Mouse (Mus musculus) frontal cortex, postnatal 10 days (tissue): Measurements from ENCODE around the gene Rev1.
"Not testable (repeated sequence)": the region's sequence is repeated elsewhere in the genome, so short reads cannot be mapped to it uniquely, and the experiment has no call there.

ENCODE experiments used
- DNase-seq, 2 experiments: peaks; one replicate each; pipeline ENCODE4 v3.0.0; 2022; ENCODE audit warnings: low spot score in 2 of 2, mixed read lengths in 1 of 2

Gene Rev1

DNA sequence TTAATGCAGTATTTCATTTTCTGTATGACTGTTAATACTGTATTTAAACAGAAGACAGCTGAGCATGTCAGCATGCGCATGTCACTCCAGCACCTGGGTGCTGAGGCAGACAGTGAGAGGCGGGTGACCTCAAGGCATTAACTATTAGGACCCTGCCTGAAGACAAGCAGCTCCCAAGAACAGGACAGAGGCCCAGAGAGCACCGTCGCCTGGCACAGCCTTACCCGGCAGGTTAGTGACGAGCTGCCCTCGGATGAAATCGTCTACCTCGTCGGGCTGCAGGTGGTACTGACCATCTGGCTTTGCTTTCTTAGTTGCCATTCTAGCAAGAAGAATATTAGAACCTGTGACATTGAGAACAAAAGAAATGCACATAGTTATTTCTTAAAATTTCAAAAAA is 62.3 kb downstream of the Rev1 start:
- no peak for DNase-seq

DNA sequence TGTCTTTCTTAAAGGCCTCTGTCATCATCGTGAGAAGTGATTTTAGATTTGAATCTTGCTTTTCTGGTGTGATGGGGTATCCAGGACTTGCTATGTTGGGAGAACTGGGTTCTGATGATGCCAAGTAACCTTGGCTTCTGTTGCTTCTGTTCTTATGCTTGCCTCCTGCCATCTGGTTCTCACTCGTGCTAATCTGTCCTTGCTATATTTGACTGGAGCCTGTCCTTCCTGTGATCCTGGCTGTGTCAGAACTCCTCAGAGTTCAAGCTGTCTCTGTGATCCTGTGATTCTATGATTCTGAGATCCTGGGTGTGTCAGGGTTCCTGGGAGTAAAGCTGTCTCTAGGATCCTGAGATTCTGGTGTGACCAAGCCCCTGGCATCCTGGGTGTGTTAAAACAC is 67.4 kb downstream of the Rev1 start:
- not testable (repeated sequence) for DNase-seq

DNA sequence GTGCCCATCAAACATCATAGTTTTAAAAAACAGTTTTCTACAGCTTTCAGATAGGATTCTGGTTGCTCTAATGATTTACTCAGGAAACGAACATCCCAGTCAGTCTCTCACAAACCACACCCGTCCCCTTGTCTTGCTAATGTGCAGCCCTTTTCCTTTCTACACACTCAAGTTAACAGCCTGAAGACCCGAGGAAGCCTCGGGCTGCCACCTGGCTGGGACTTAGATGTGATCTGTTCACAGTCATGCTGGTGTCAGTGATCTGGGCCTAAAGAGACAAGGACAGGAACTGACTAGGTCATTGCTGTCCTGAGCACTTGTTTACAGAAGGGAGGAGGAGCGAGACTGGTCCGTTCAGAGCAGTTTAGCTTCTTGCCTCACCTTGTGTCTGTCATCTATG is 71.2 kb downstream of the Rev1 start:
- no peak for DNase-seq

- DNase-seq: no peak
These were observed 74.4 kb downstream of the Rev1 start for GRCm38 (mm10) chr1:38055176-38055575.

DNA sequence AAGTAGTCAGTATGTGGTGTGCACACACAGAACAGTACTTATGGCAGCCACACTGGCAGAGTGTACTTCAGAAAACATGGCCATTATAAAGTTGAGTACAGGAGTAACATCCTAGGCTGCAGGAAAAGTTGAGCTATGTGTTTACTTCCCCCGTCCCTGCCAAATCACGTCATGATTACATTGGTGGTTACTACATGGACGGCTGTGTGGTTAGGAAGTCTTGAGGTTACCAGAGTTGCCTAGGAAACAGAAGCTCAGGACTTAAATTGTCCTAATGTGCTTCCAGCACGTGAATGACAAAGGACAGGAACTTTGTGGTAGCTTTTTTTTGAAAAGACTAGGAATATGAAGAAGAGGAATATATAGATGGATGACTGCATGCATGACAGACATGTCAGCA is 80.0 kb downstream of the Rev1 start:
- no peak for DNase-seq

- no peak for DNase-seq
These were observed 81.5 kb downstream of the Rev1 start for GRCm38 (mm10) chr1:38048121-38048520.

DNA sequence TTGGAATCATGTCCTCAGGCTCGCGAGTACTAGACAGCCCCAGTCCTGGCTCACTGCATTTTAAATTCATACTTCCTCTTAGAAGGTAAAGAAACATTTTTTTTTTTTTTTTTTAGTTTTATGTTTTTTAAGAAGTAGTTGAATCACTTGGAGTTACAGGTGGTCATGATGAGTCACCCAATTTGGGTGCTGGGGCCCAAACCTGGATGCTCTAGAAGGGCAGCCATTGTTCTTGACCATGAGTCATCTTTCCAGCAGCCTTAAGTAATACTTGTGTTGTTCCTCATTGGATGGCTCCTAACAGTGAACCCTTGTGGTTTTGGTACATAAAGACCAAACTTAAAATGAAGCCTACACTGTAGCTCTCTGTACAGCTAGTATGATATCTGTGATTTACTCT is 90.7 kb downstream of the Rev1 start:
- no peak for DNase-seq

- no peak for DNase-seq
These were observed 92.2 kb downstream of the Rev1 start for GRCm38 (mm10) chr1:38037375-38037774.

- no peak for DNase-seq
These were observed 94.1 kb downstream of the Rev1 start for GRCm38 (mm10) chr1:38035521-38035920.

- no peak for DNase-seq
These were observed 98.2 kb downstream of the Rev1 start for GRCm38 (mm10) chr1:38031391-38031790.

GRCm38 (mm10) chr1:38027301-38027700 is 102.3 kb downstream of the Rev1 start:
- DNase-seq: no peak

DNA sequence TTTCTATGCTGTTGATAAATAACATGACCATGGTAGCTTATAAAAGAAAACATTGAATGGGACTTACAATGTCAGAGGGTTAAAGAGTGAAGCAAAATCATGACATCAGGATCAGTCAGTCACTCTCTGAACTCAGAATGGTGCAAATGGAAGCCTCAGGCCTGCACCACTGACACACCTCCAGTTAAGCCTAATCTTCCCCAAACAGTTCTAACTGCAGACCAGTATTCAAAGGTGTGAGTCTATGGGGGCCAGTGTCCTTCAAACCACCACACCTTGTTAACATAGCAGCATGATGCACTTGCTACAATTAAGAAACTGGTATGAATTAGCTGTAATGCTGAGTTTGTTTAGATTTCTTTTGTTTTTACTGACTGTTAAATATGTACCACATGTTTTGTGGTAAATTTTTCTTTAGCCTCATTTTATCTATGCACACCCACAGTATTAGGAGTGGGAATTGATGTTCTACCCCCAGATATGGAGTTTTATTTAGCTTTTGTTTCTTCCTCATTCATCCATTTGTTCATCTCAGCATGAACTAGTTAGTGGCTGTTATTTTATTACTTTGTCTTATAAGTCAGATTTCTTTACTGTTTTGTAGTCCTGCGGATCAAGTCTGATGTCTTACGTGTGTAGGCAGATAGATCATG is 114.9 kb downstream of the Rev1 start:
- DNase-seq: no peak

- no peak for DNase-seq
These were observed 117.1 kb downstream of the Rev1 start for GRCm38 (mm10) chr1:38012509-38012908.

DNA sequence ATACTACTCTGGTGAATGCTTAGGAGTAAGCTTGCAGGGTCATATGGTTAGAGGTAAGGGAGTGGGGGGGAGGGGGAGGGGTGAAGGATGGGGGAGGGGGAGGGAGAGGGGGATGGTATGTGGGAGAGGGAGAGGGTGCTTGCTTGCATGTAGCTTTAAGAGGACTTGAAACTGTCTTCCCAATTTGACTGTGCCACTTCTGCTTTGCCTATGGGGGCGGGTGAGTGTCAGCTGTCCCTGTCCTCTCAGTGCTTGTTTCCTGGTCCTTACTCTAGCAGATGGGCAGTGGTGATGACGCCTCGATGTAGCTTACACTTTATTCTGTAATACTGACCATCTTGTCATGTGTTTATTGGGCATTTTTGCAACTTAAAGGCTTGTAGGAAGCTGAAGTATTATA is 117.5 kb downstream of the Rev1 start:
- no peak for DNase-seq

- no peak for DNase-seq
These were observed 118.0 kb downstream of the Rev1 start for GRCm38 (mm10) chr1:38011647-38012046.

GRCm38 (mm10) chr1:38006741-38007140 is 122.9 kb downstream of the Rev1 start:
- DNase-seq: no peak

DNA sequence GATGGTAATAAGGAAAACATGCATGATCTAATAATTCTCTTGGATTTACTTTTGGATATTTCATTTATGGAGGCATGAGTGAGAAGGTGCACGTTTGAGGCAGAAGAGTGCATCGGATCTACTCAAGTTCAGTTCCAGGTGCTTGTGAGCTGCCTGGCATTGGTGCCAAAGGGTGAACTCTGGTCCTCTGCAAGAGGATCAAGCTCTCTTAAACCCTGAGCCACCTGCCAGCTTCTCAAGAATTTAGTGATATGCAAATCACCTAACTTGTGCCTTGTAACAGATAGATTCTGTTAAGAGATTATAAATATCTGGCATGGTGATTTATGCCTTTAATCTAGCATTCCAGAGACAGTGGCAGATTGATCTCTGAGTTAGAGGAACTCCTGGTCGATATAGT is 126.6 kb downstream of the Rev1 start:
- no peak for DNase-seq
